Mouse (Mus musculus): ENCODE results near the gene Rai1. TPM values are rescaled to one million over a fixed set of nuclear protein-coding genes. Genes with fewer than 3 reads are reported as not detected.

Rai1 gene
- polyA plus RNA-seq, 1 experiment from 2014 or later = 30.6 TPM

- no peaks in the 10 kb centered on the region for H3K36me3 ChIP-seq (ENCODE audit: control insufficient read depth, insufficient read depth, low read length)
Measured at GRCm38 (mm10) chr11:60070599-60070998, 34.2 kb upstream of the Rai1 start.

GRCm38 (mm10) chr11:60071221-60071620 is 33.6 kb upstream of the Rai1 start:
- Histone ChIP-seq H3K4me1 (ENCODE audit: control insufficient read depth, insufficient read depth, low read length) (no peaks in the 10 kb centered on the region), H3K4me2 (replicated peaks; ENCODE audit: low read depth, low read length) (no peak overlapping the region), H3K27me3 (ENCODE audit: control insufficient read depth, insufficient read depth, low read length) (no peaks in the 10 kb centered on the region), H3K9ac (replicated peaks; ENCODE audit: low read depth, low read length) (no peak overlapping the region), H3K27ac (ENCODE audit: low read length) (no peak overlapping the region), H3K36me3 (ENCODE audit: control insufficient read depth, insufficient read depth, low read length) (no peaks in the 10 kb centered on the region), H3K9me3 (ENCODE audit: control insufficient read depth, low read depth, low read length) (no peaks in the 10 kb centered on the region), H3K4me3 (ENCODE audit: low read depth, low read length) (no peak overlapping the region)
- no peak for ATAC-seq (ENCODE audit: insufficient number of reproducible peaks, insufficient read depth, low FRiP score, low read depth)
- 85% methylated on average over 6 of the region's 6 CpGs for WGBS

More at GRCm38 (mm10) chr11:60070599-60070998, 34.2 kb upstream of the Rai1 start:
- H3K9ac ChIP-seq (replicated peaks; ENCODE audit: low read depth, low read length) = no peak overlapping the region
- H3K4me3 ChIP-seq (ENCODE audit: low read depth, low read length) = no peak overlapping the region
- H3K27me3 ChIP-seq (ENCODE audit: control insufficient read depth, insufficient read depth, low read length) = no peaks in the 10 kb centered on the region
- no peak for ATAC-seq (ENCODE audit: insufficient number of reproducible peaks, insufficient read depth, low FRiP score, low read depth)
- no peak overlapping the region for H3K4me2 ChIP-seq (replicated peaks; ENCODE audit: low read depth, low read length)
- WGBS = 38% methylated on average over 8 of the region's 8 CpGs
- H3K27ac ChIP-seq (ENCODE audit: low read length) = no peak overlapping the region
- no peaks in the 10 kb centered on the region for H3K4me1 ChIP-seq (ENCODE audit: control insufficient read depth, insufficient read depth, low read length)
- H3K9me3 ChIP-seq (ENCODE audit: control insufficient read depth, low read depth, low read length) = no peaks in the 10 kb centered on the region

- no peak overlapping the region for H3K9ac ChIP-seq (replicated peaks; ENCODE audit: low read depth, low read length)
- H3K36me3 ChIP-seq (ENCODE audit: control insufficient read depth, insufficient read depth, low read length) = no peaks in the 10 kb centered on the region
- ATAC-seq (ENCODE audit: insufficient number of reproducible peaks, insufficient read depth, low FRiP score, low read depth) = no peak
- H3K4me3 ChIP-seq (ENCODE audit: low read depth, low read length) = no peak overlapping the region
- H3K9me3 ChIP-seq (ENCODE audit: control insufficient read depth, low read depth, low read length) = no peaks in the 10 kb centered on the region
- no peak overlapping the region for H3K4me2 ChIP-seq (replicated peaks; ENCODE audit: low read depth, low read length)
- H3K27me3 ChIP-seq (ENCODE audit: control insufficient read depth, insufficient read depth, low read length) = no peaks in the 10 kb centered on the region
- no peaks in the 10 kb centered on the region for H3K4me1 ChIP-seq (ENCODE audit: control insufficient read depth, insufficient read depth, low read length)
- no peak overlapping the region for H3K27ac ChIP-seq (ENCODE audit: low read length)
Measured at GRCm38 (mm10) chr11:60073121-60073520, 31.7 kb upstream of the Rai1 start.

- Histone ChIP-seq H3K27me3 (ENCODE audit: control insufficient read depth, insufficient read depth, low read length) (no peaks in the 10 kb centered on the region), H3K9me3 (ENCODE audit: control insufficient read depth, low read depth, low read length) (no peaks in the 10 kb centered on the region), H3K4me3 (ENCODE audit: low read depth, low read length) (no peak overlapping the region), H3K36me3 (ENCODE audit: control insufficient read depth, insufficient read depth, low read length) (no peaks in the 10 kb centered on the region), H3K9ac (replicated peaks; ENCODE audit: low read depth, low read length) (no peak overlapping the region), H3K4me1 (ENCODE audit: control insufficient read depth, insufficient read depth, low read length) (no peaks in the 10 kb centered on the region), H3K27ac (ENCODE audit: low read length) (no peak overlapping the region), H3K4me2 (replicated peaks; ENCODE audit: low read depth, low read length) (no peak overlapping the region)
- ATAC-seq (ENCODE audit: insufficient number of reproducible peaks, insufficient read depth, low FRiP score, low read depth) = no peak
- 61% methylated on average over 15 of the region's 15 CpGs for WGBS
Measured at GRCm38 (mm10) chr11:60073936-60074502, 30.8 kb upstream of the Rai1 start.

GRCm38 (mm10) chr11:60076183-60076582 is 28.6 kb upstream of the Rai1 start:
- Histone ChIP-seq H3K27me3 (ENCODE audit: control insufficient read depth, insufficient read depth, low read length) (no peaks in the 10 kb centered on the region), H3K4me1 (ENCODE audit: control insufficient read depth, insufficient read depth, low read length) (no peaks in the 10 kb centered on the region), H3K9ac (replicated peaks; ENCODE audit: low read depth, low read length) (no peak overlapping the region), H3K4me2 (replicated peaks; ENCODE audit: low read depth, low read length) (no peak overlapping the region), H3K4me3 (ENCODE audit: low read depth, low read length) (no peak overlapping the region), H3K9me3 (ENCODE audit: control insufficient read depth, low read depth, low read length) (no peaks in the 10 kb centered on the region), H3K36me3 (ENCODE audit: control insufficient read depth, insufficient read depth, low read length) (no peaks in the 10 kb centered on the region), H3K27ac (ENCODE audit: low read length) (no peak overlapping the region)
- ATAC-seq (ENCODE audit: insufficient number of reproducible peaks, insufficient read depth, low FRiP score, low read depth) = no peak
- 82% methylated on average over 3 of the region's 3 CpGs for WGBS

- no peak overlapping the region for H3K27ac ChIP-seq (ENCODE audit: low read length)
- H3K4me2 ChIP-seq (replicated peaks; ENCODE audit: low read depth, low read length) = no peak overlapping the region
- no peaks in the 10 kb centered on the region for H3K27me3 ChIP-seq (ENCODE audit: control insufficient read depth, insufficient read depth, low read length)
- no peaks in the 10 kb centered on the region for H3K4me1 ChIP-seq (ENCODE audit: control insufficient read depth, insufficient read depth, low read length)
- no peaks in the 10 kb centered on the region for H3K9me3 ChIP-seq (ENCODE audit: control insufficient read depth, low read depth, low read length)
- no peaks in the 10 kb centered on the region for H3K36me3 ChIP-seq (ENCODE audit: control insufficient read depth, insufficient read depth, low read length)
- ATAC-seq (ENCODE audit: insufficient number of reproducible peaks, insufficient read depth, low FRiP score, low read depth) = no peak
- WGBS = 19% methylated on average over 4 of the region's 4 CpGs
- H3K4me3 ChIP-seq (ENCODE audit: low read depth, low read length) = no peak overlapping the region
- no peak overlapping the region for H3K9ac ChIP-seq (replicated peaks; ENCODE audit: low read depth, low read length)
Measured at GRCm38 (mm10) chr11:60076790-60077189, 28.0 kb upstream of the Rai1 start.

GRCm38 (mm10) chr11:60084589-60084988 is 20.2 kb upstream of the Rai1 start:
- 47% methylated on average over 2 of the region's 2 CpGs for WGBS
- no peaks in the 10 kb centered on the region for H3K9me3 ChIP-seq (ENCODE audit: control insufficient read depth, low read depth, low read length)
- no peak overlapping the region for H3K27ac ChIP-seq (ENCODE audit: low read length)
- H3K36me3 ChIP-seq (ENCODE audit: control insufficient read depth, insufficient read depth, low read length) = no peaks in the 10 kb centered on the region
- H3K4me1 ChIP-seq (ENCODE audit: control insufficient read depth, insufficient read depth, low read length) = no peaks in the 10 kb centered on the region
- no peak for ATAC-seq (ENCODE audit: insufficient number of reproducible peaks, insufficient read depth, low FRiP score, low read depth)
- H3K4me2 ChIP-seq (replicated peaks; ENCODE audit: low read depth, low read length) = no peak overlapping the region
- H3K4me3 ChIP-seq (ENCODE audit: low read depth, low read length) = no peak overlapping the region
- H3K27me3 ChIP-seq (ENCODE audit: control insufficient read depth, insufficient read depth, low read length) = no peaks in the 10 kb centered on the region
- no peak overlapping the region for H3K9ac ChIP-seq (replicated peaks; ENCODE audit: low read depth, low read length)

- no peak for ATAC-seq (ENCODE audit: insufficient number of reproducible peaks, insufficient read depth, low FRiP score, low read depth)
- Histone ChIP-seq H3K4me1 (ENCODE audit: control insufficient read depth, insufficient read depth, low read length) (no peaks in the 10 kb centered on the region), H3K9ac (replicated peaks; ENCODE audit: low read depth, low read length) (no peak overlapping the region), H3K27me3 (ENCODE audit: control insufficient read depth, insufficient read depth, low read length) (no peaks in the 10 kb centered on the region), H3K27ac (ENCODE audit: low read length) (no peak overlapping the region), H3K4me3 (ENCODE audit: low read depth, low read length) (no peak overlapping the region), H3K9me3 (ENCODE audit: control insufficient read depth, low read depth, low read length) (no peaks in the 10 kb centered on the region), H3K36me3 (ENCODE audit: control insufficient read depth, insufficient read depth, low read length) (no peaks in the 10 kb centered on the region), H3K4me2 (replicated peaks; ENCODE audit: low read depth, low read length) (no peak overlapping the region)
- 64% methylated on average over 1 of the region's 1 CpGs for WGBS
Measured at GRCm38 (mm10) chr11:60086676-60087075, 18.1 kb upstream of the Rai1 start.

- H3K27ac ChIP-seq (ENCODE audit: low read length) = no peak overlapping the region
- H3K36me3 ChIP-seq (ENCODE audit: control insufficient read depth, insufficient read depth, low read length) = no peaks in the 10 kb centered on the region
- no peak for ATAC-seq (ENCODE audit: insufficient number of reproducible peaks, insufficient read depth, low FRiP score, low read depth)
- no peak overlapping the region for H3K4me3 ChIP-seq (ENCODE audit: low read depth, low read length)
- H3K4me1 ChIP-seq (ENCODE audit: control insufficient read depth, insufficient read depth, low read length) = no peaks in the 10 kb centered on the region
- no peaks in the 10 kb centered on the region for H3K27me3 ChIP-seq (ENCODE audit: control insufficient read depth, insufficient read depth, low read length)
- no peak overlapping the region for H3K9ac ChIP-seq (replicated peaks; ENCODE audit: low read depth, low read length)
- no peaks in the 10 kb centered on the region for H3K9me3 ChIP-seq (ENCODE audit: control insufficient read depth, low read depth, low read length)
- no peak overlapping the region for H3K4me2 ChIP-seq (replicated peaks; ENCODE audit: low read depth, low read length)
- WGBS = 44% methylated on average over 4 of the region's 4 CpGs
Measured at GRCm38 (mm10) chr11:60088947-60089346, 15.9 kb upstream of the Rai1 start.
